Mouse (Mus musculus) heart, postnatal 10 days (tissue): Measurements from ENCODE around the gene Bhlhe23. TPM values are rescaled to one million over a fixed set of nuclear protein-coding genes. Genes with fewer than 3 reads are reported as not detected.

Experiments used
- DNase-seq, 2 experiments: peaks; one replicate each; pipeline ENCODE4 v3.0.0; 2021
- intact Hi-C: fragments of 180-260 bp; cut with DNase I; formaldehyde crosslinking; loops from one replicate; pipeline ENCODE4 v1.15.1; 2025
- total RNA-seq, 2 experiments: library from RNA; stranded (reverse); gene quantifications; 2 replicates each; pipeline ENCODE4 v1.2.3; 2021

The Bhlhe23 gene
- not detected for total RNA-seq

GRCm38 (mm10) chr2:180776793-180777192, at the start of gene Bhlhe23:
TSS of gene Bhlhe23 (minus strand) at chr2:180776900.
- intact Hi-C loops: no loop called here
- no peak for DNase-seq

GRCm38 (mm10) chr2:180825147-180825941, 48.6 kb upstream of the Bhlhe23 start:
- DNase-seq: no peak
- intact Hi-C loops: no loop called here

GRCm38 (mm10) chr2:180824724-180825123, 48.0 kb upstream of the Bhlhe23 start:
- intact Hi-C loops: no loop called here
- DNase-seq: no peak

- DNase-seq: no peak
- intact Hi-C loops: no loop called here
Observed at GRCm38 (mm10) chr2:180824061-180824460, 47.4 kb upstream of the Bhlhe23 start.

- DNase-seq: peak; percentile 62 to 63
- intact Hi-C loops: no loop called here
Observed at GRCm38 (mm10) chr2:180822476-180822875, 45.8 kb upstream of the Bhlhe23 start.

- DNase-seq: no peak
- intact Hi-C loops: no loop called here
Observed at GRCm38 (mm10) chr2:180819504-180819903, 42.8 kb upstream of the Bhlhe23 start.

DNA sequence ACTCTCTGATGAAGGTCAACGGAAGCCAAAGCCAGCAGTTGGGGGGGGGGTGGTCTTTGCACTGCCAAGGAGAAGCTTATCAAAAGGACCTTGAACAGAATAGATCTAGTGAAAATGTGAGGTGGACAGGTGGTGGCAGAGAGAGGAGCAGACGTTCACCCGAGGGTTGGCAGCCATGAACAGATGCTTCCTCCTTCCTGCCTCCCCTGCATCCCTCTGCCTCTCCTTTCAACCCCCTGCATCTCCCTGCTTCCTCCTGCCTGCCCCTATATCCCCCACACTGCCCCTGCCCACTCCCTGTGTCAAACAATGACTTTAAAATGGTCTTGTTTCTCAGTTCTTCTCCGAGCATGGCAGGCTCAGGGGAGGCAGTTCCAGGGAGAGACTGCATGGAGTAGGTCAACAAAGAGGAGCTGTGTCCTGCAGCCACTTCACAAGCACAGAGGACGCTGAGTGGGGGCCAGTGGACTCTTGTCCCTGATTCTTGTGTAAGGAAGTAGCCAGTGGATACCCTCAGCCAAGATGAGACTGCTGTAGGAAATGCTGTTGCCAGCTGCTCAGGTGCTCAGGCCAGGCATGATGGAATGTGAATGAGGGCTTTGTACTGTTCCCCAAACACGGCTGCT, 39.9 kb upstream of the Bhlhe23 start:
- no peak for DNase-seq
- intact Hi-C loops: no loop called here

DNA sequence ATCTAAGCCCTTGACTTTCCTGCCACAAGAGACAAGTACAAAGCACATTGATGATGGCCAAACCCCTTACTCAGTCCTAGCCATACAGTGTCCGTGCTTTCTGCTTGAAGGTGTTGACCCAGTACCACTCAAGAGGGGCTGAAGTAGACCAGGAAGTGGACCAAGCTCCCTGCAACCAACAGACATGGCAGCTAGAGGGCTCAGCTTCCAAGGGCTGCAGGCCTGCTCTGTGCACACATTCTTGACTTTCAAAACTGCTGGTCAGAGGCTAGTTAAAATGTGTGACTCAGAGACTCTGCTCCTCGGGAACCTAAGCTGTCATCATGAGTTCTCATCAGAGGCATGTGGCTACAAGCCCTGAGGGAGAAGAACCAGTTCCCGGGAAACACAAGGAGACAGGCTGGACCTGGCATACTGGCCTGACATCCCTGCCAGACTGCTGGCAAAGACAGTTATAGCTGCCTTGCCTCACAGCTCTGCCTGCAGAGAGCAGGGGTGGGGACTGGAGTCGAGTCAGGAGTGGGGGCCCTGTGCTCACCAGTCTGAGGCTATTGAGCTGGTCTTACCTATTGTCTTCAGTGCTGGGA, 37.4 kb upstream of the Bhlhe23 start:
- intact Hi-C loops: no loop called here
- no peak for DNase-seq

- intact Hi-C loops: no loop called here
- no peak for DNase-seq
Observed at GRCm38 (mm10) chr2:180811002-180811401, 34.3 kb upstream of the Bhlhe23 start.

GRCm38 (mm10) chr2:180809510-180809909, 32.8 kb upstream of the Bhlhe23 start:
- no peak for DNase-seq
- intact Hi-C loops: loop anchor here (5.0 kb wide), 2 partner anchors 88 to 253 kb away; no protein-coding TSS in a partner anchor

DNA sequence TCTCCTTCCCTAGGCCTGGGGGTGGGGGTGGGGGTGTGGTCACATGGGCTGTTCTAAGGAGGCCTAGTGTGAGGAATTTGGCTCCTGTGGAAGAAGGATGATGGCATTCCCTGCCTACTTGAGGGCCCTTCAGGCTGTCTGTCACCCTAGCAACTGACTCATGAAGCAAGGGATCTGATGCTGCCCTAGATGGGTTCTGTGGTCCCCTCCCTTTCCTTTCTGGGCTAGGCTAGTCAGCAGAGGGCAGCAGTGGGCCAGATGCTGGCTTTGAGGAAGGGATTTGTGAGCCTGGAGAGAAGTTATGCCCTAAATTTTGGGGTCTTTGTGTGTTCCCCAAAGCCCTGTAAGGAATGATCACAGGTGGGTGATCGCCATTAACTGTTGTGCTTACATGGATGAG, 29.3 kb upstream of the Bhlhe23 start:
- intact Hi-C loops: loop anchor here (5.0 kb wide), 2 partner anchors 91 to 256 kb away; no protein-coding TSS in a partner anchor
- DNase-seq: peak; percentile 12 to 41

DNA sequence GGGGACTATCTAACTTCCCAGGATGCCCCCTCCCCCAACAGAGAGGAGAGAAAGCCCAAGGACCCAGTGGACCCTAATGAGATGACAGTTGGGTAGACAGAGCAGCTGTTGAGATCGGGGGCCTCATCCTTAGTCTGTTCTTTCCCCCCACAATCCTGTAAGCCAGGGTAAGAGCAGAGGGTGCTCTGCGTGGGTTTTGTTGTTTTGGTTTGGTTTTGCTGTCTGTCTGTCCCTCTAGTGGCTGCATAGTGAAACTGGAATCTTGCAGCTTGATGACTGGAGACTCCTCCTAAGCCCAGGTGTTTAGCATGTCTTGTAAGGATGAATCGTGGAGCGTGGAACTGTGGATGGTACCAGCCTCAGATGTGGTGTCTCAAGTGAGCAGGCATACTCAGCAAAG, 19.3 kb upstream of the Bhlhe23 start:
- intact Hi-C loops: no loop called here
- DNase-seq: no peak

- DNase-seq: no peak
- intact Hi-C loops: no loop called here
Observed at GRCm38 (mm10) chr2:180795597-180795996, 18.9 kb upstream of the Bhlhe23 start.

- no peak for DNase-seq
- intact Hi-C loops: no loop called here
Observed at GRCm38 (mm10) chr2:180794422-180794821, 17.7 kb upstream of the Bhlhe23 start.

DNA sequence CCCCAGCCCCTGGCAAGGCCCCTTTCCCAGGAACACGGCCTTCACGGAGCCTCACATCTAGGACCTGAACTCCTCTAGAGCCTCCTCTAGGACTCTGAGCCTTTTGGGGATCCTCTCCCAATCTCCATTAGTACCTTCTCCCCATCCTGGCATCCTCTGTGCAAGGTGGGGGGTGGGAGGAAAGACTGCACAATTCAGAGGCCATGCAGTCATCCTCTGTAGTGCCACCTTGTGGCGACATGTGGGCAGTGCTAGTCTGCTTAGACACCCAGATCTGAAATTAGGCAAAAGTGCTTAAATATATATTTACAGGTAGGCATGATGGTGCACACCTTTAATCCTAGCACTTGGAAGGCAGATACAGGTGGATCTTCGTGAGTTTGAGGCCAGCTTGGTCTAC, 15.0 kb upstream of the Bhlhe23 start:
- intact Hi-C loops: no loop called here
- DNase-seq: peak; percentile 30 to 60

DNA sequence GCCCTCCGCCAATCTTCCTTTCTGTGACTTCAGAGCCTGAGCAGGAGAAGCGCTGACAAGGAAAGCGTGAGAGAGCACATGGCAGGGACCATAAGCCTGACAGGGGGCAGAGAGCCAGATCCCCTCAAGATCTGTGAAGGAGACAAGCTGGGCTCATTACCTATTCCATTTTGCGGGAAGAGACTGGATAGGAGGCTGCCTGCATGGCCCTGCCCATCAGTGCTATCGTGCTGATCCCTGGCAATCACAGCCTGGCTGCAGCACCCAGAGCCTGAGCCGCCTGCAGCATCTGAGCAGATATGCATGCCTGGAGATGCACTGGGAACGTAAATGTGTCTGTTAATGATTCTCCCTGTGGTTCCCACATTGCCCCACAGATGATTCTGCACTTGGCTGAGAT, 12.1 kb upstream of the Bhlhe23 start:
- intact Hi-C loops: no loop called here

GRCm38 (mm10) chr2:180788386-180788785, 11.7 kb upstream of the Bhlhe23 start:
- intact Hi-C loops: no loop called here
- peak; percentile 72 to 73 for DNase-seq

More for the DNA sequence above, 12.1 kb upstream of the Bhlhe23 start:
- peak; percentile 8 to 11 for DNase-seq

GRCm38 (mm10) chr2:180787566-180788232, 11.0 kb upstream of the Bhlhe23 start:
- peak in 1 of 2 experiments; percentile 34 for DNase-seq
- intact Hi-C loops: loop anchor here (2.0 kb wide), 1 partner anchor 275 kb away; no protein-coding TSS in a partner anchor

DNA sequence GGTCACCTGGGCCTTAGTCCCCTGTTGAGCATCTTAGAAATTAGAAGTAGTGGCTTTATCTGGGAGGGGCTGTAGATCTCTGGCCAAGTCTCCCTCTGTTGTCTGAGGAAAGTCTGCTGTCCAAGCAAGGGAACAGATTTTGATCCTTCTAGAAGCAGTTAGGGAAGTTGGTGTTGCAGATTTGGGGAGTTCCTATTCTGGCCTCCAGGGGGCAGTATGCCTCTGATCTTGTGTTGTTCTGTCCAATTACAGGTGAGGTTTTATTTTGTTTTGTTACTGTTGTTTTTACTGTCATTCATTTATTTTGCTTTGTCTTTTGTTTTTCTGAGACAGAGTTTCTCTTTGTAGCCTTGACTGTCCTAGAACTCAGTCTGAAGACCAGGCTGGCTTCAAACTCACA, 10.0 kb upstream of the Bhlhe23 start:
- peak; percentile 15 to 49 for DNase-seq
- intact Hi-C loops: loop anchor here (2.0 kb wide), 1 partner anchor 276 kb away; no protein-coding TSS in a partner anchor

GRCm38 (mm10) chr2:180780282-180780681, 3.6 kb upstream of the Bhlhe23 start:
- DNase-seq: no peak
- intact Hi-C loops: no loop called here
